Comparison of ENCODE assay signal across 7 mouse cellular contexts in the genomic region with DNA sequence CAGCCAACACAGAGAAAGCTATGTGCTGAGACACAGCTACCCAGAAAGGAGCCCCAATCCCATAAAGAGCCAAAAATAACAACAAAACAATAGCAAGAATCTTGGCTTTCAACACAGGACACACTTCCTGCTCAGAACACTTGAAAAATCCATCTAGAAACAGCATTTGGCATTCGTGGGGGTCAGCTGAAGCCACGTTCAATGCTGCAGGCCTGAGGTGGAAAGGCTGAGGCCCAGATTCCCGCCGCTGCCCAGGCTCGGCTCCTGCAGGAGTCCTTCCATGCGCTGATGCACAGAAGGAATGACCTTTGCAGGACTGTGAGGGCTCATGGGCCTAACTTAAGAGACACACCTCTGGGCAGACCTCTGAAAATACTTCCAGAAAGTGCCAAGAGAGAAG.
A peak's percentile ranks its signal among the peaks of the same experiment; 100 is the strongest.
DNase-seq lines count a peak whose midpoint lies in the region; ATAC-seq and TF ChIP-seq lines count a peak whose summit lies in the region.

No protein-coding gene starts in this region.

- no peak overlapping the region for H3K9ac ChIP-seq in liver, adult 2 months (ENCODE audit: low read depth, low read length)
- no peak overlapping the region for H3K9ac ChIP-seq in liver, postnatal 0 days (replicated peaks)
- H3K9ac ChIP-seq in heart, embryonic 15.5 days: no peak overlapping the region

- no peak overlapping the region for H3K4me3 ChIP-seq in liver, adult 2 months (ENCODE audit: insufficient read depth, low read depth, low read length)
- H3K4me3 ChIP-seq in liver, postnatal 0 days (ENCODE audit: low read depth, low read length): no peak overlapping the region
- no peak overlapping the region for H3K4me3 ChIP-seq in heart, embryonic 15.5 days

- no peak for TF ChIP-seq CTCF in liver, adult 2 months (IDR thresholded peaks at IDR 0.05; ENCODE audit: low read depth, low read length)
- no peak for TF ChIP-seq CTCF in liver, postnatal 0 days (IDR thresholded peaks at IDR 0.05; ENCODE audit: low read depth)

- no peak for DNase-seq in liver, adult 2 months (ENCODE audit: extremely low read depth, low read depth, low spot score)
- no peak for DNase-seq in liver, postnatal 0 days
- peak; percentile 98 for DNase-seq in heart, adult 11 months
- DNase-seq in kidney, postnatal 14 days: peak; percentile 57
- DNase-seq in frontal cortex, postnatal 36 days (ENCODE audit: low spot score in 2 of 2): no peak
- DNase-seq in urinary bladder, postnatal 10 days (ENCODE audit: low spot score): no peak

- H3K36me3 ChIP-seq in liver, adult 2 months (ENCODE audit: control insufficient read depth, insufficient read depth, low read length): no peaks in the 10 kb centered on the region
- H3K36me3 ChIP-seq in liver, postnatal 0 days (replicated peaks; ENCODE audit: insufficient read depth, low read length): no peaks in the 10 kb centered on the region
- no peaks in the 10 kb centered on the region for H3K36me3 ChIP-seq in heart, embryonic 15.5 days

- no peak for TF ChIP-seq EP300 in liver, postnatal 0 days (IDR thresholded peaks at IDR 0.05; ENCODE audit: low read depth)

- peak overlapping the region; percentile 6; the same call in 1 of the 2 replicates for H3K27ac ChIP-seq in liver, adult 2 months (replicated peaks; ENCODE audit: insufficient read depth, low read depth, low read length)
- no peak overlapping the region for H3K27ac ChIP-seq in liver, postnatal 0 days (ENCODE audit: low read depth)
- H3K27ac ChIP-seq in heart, embryonic 15.5 days: peak overlapping the region; percentile 73

- no peak for ATAC-seq in liver, postnatal 0 days
- ATAC-seq in heart, embryonic 15.5 days (replicated peaks; ENCODE audit: insufficient number of reproducible peaks, insufficient read depth, low FRiP score, low read depth): no peak

- H3K4me2 ChIP-seq in liver, postnatal 0 days (ENCODE audit: low read depth, low read length): no peak overlapping the region
- H3K4me2 ChIP-seq in heart, embryonic 15.5 days: no peak overlapping the region

- no peak for TF ChIP-seq POLR2A in liver, adult 2 months (IDR thresholded peaks at IDR 0.05; ENCODE audit: extremely low read depth, insufficient read depth, low read length)

- no peaks in the 10 kb centered on the region for H3K27me3 ChIP-seq in liver, adult 2 months (ENCODE audit: control insufficient read depth, insufficient read depth, low read length)
- H3K27me3 ChIP-seq in liver, postnatal 0 days (ENCODE audit: insufficient read depth, low read length): no peaks in the 10 kb centered on the region
- H3K27me3 ChIP-seq in heart, embryonic 15.5 days: no peaks in the 10 kb centered on the region

- 80% methylated on average over 6 of the region's 6 CpGs for WGBS in liver, adult 2 months
- 70% methylated on average over 6 of the region's 6 CpGs for WGBS in liver, postnatal 0 days (ENCODE audit: insufficient replicate concordance)
- 56% methylated on average over 6 of the region's 6 CpGs for WGBS in heart, embryonic 15.5 days

- H3K79me2 ChIP-seq in liver, adult 2 months (ENCODE audit: control insufficient read depth, insufficient read depth, low read length): no peaks in the 10 kb centered on the region

- peaks cover 5% of the 10 kb centered on the region; the same call in 1 of the 2 replicates for H3K4me1 ChIP-seq in liver, adult 2 months (ENCODE audit: control insufficient read depth, insufficient read depth, low read length)
- peaks cover 13% of the 10 kb centered on the region for H3K4me1 ChIP-seq in liver, postnatal 0 days (ENCODE audit: insufficient read depth)
- peaks cover 40% of the 10 kb centered on the region for H3K4me1 ChIP-seq in heart, embryonic 15.5 days (replicated peaks)

- H3K9me3 ChIP-seq in liver, postnatal 0 days (ENCODE audit: low read length): no peaks in the 10 kb centered on the region
- H3K9me3 ChIP-seq in heart, embryonic 15.5 days (replicated peaks): no peaks in the 10 kb centered on the region

Comparison
In these comparisons a context has a peak if more than half of its experiments do, and no peak if none do; other contexts are left out.
1. DNase-seq: peak in heart, adult 11 months (single experiment) and kidney, postnatal 14 days (single experiment); none in liver, adult 2 months (single experiment), liver, postnatal 0 days (single experiment), frontal cortex, postnatal 36 days (0 of 2) and urinary bladder, postnatal 10 days (single experiment).